Mouse (Mus musculus) forebrain, embryonic 11.5 days (tissue): ENCODE results near the gene Klhl8. TPM values are rescaled to one million over a fixed set of nuclear protein-coding genes. Genes with fewer than 3 reads are reported as not detected.

Source experiments
- ATAC-seq: fragments of 200-750 bp; cut with Nextera tagmentation; replicated peaks from 2 replicates; pipeline ENCODE4 v1.8.0; 2017; ENCODE audit warnings: moderate TSS enrichment; ENCODE audit not compliant: low FRiP score
- DNase-seq: peaks from one replicate; pipeline ENCODE4 v3.0.0-alpha.2; 2017; ENCODE audit warnings: low spot score
- H3K27ac ChIP-seq: fragments of 300-500 bp; sonication (generic); 2 replicates; pipeline ENCODE4 v1.5.1; 2014; ENCODE audit warnings: low read depth, low read length
- H3K27me3 ChIP-seq: fragments of 300-500 bp; sonication (generic); 2 replicates; pipeline ENCODE4 v1.6.1; 2014; ENCODE audit warnings: mild to moderate bottlenecking, low read length, mixed read lengths; ENCODE audit not compliant: control insufficient read depth, insufficient read depth
- H3K36me3 ChIP-seq: fragments of 300-500 bp; sonication (generic); 2 replicates; pipeline ENCODE4 v1.6.1; 2014; ENCODE audit warnings: mild to moderate bottlenecking, low read length, moderate library complexity, mixed read lengths; ENCODE audit not compliant: control insufficient read depth, insufficient read depth
- H3K4me1 ChIP-seq: fragments of 300-500 bp; sonication (generic); replicated peaks from 2 replicates; pipeline ENCODE4 v1.6.1; 2014; ENCODE audit warnings: low read length, mixed read lengths; ENCODE audit not compliant: control insufficient read depth, insufficient read depth
- H3K4me2 ChIP-seq: fragments of 300-500 bp; sonication (generic); 2 replicates; pipeline ENCODE4 v1.6.1; 2014; ENCODE audit warnings: low read depth, mild to moderate bottlenecking, low read length, moderate library complexity, mixed read lengths; ENCODE audit not compliant: severe bottlenecking
- H3K4me3 ChIP-seq: fragments of 300-500 bp; sonication (generic); 2 replicates; pipeline ENCODE4 v1.5.1; 2014; ENCODE audit warnings: low read depth, low read length
- H3K9ac ChIP-seq: fragments of 300-500 bp; sonication (generic); 2 replicates; pipeline ENCODE4 v1.6.1; 2014; ENCODE audit warnings: low read length
- H3K9me3 ChIP-seq: fragments of 300-500 bp; sonication (generic); 2 replicates; pipeline ENCODE4 v1.6.1; 2016; ENCODE audit warnings: low read length, mixed read lengths; ENCODE audit not compliant: control insufficient read depth
- WGBS: fragments of 180-500 bp; shearing (Covaris S2); extraction: QIAGEN DNeasy Blood & Tissue Kit; methylation state at CpG from one replicate; pipeline ENCODE4 v1.1.7; 2014; 5-methylcytosine and 5-hydroxymethylcytosine counted together
- polyA plus RNA-seq: library from polyadenylated mRNA; unstranded; fragments of >200 nt; fragmentation: Nextera tagmentation; extraction: Ambion mirVana; gene quantifications from 2 replicates; pipeline ENCODE4 v1.2.1, GENCODE M21; 2014

Gene Klhl8
- polyA plus RNA-seq, 1 experiment from 2014 or later = 12.3 TPM

DNA sequence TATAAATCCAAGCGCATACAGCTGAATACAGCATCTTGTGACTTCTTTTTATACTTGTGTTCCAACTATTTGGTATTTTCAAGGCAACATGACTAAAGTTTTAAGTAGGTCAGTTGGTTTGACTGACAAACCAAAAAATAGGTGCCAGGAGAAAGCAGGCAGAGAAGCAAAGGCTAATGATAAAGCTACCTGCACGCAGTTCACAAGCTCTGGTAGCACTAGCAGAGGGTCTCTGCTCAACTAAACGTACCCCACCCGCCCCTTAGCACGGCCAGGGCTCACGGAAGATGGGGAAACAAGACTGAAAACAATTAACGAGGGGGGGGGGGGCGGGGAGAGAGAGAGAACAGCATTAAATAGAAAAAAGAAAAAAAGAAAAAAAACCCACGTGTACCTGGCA, 903 bp downstream of the Klhl8 start:
- Histone ChIP-seq H3K4me2 (peak overlapping the region; percentile 87), H3K9me3 (no peaks in the 10 kb centered on the region), H3K36me3 (no peaks in the 10 kb centered on the region), H3K4me1 (peaks cover 3% of the 10 kb centered on the region; the same call in 1 of the 2 replicates), H3K27ac (no peak overlapping the region), H3K9ac (no peak overlapping the region; the same call in 1 of the 2 replicates), H3K4me3 (peak overlapping the region; percentile 60), H3K27me3 (0 out of 2 replicates have a peak, but pooled peaks cover 2% of the 10 kb centered on the region)
- DNase-seq (no peak), ATAC-seq (no peak)
- 15% methylated on average over 8 of the region's 9 CpGs for WGBS

- no peaks in the 10 kb centered on the region for H3K9me3 ChIP-seq
- H3K27me3 ChIP-seq = 0 out of 2 replicates have a peak, but pooled peaks cover 2% of the 10 kb centered on the region
- H3K36me3 ChIP-seq = no peaks in the 10 kb centered on the region
- no peak overlapping the region for H3K27ac ChIP-seq
- H3K4me3 ChIP-seq = no peak overlapping the region
- ATAC-seq (no peak), DNase-seq (no peak)
- 80% methylated on average over 3 of the region's 3 CpGs for WGBS
- H3K9ac ChIP-seq = no peak overlapping the region
- H3K4me2 ChIP-seq = no peak overlapping the region
- peaks cover 3% of the 10 kb centered on the region; the same call in 1 of the 2 replicates for H3K4me1 ChIP-seq
Observed at GRCm38 (mm10) chr5:103909466-103909865, 1.6 kb downstream of the Klhl8 start.

DNA sequence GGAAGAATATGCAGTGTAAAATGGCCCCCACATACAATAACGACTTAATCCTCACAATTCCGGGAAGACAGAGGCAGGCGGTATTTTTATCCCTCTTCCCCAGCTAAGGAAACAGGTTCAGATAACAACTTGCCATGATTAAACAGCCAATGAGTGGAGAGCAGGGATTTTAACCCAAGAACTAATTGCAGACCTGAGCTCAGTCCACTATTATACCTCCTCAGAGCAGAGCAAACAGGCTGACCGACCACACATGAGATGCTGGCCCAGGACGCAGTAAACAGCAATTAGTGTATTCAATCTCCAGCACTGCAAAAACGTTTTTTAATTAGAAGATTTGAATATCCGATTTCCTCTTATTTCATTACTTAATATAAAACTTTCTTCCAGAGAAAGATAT, 2.2 kb downstream of the Klhl8 start:
- Histone ChIP-seq H3K4me1 (peaks cover 3% of the 10 kb centered on the region; the same call in 1 of the 2 replicates), H3K4me2 (no peak overlapping the region), H3K4me3 (no peak overlapping the region), H3K27ac (no peak overlapping the region), H3K9ac (no peak overlapping the region), H3K9me3 (no peaks in the 10 kb centered on the region), H3K27me3 (0 out of 2 replicates have a peak, but pooled peaks cover 2% of the 10 kb centered on the region), H3K36me3 (no peaks in the 10 kb centered on the region)
- ATAC-seq (no peak), DNase-seq (no peak)
- 35% methylated on average over 7 of the region's 7 CpGs for WGBS

GRCm38 (mm10) chr5:103907844-103908243, 3.2 kb downstream of the Klhl8 start:
- H3K9me3 ChIP-seq = no peaks in the 10 kb centered on the region
- ATAC-seq = no peak
- H3K27ac ChIP-seq = no peak overlapping the region
- WGBS = 89% methylated on average over 4 of the region's 4 CpGs
- peaks cover 3% of the 10 kb centered on the region; the same call in 1 of the 2 replicates for H3K4me1 ChIP-seq
- 0 out of 2 replicates have a peak, but pooled peaks cover 2% of the 10 kb centered on the region for H3K27me3 ChIP-seq
- H3K4me2 ChIP-seq = no peak overlapping the region
- no peak overlapping the region for H3K9ac ChIP-seq
- no peak for DNase-seq
- no peaks in the 10 kb centered on the region for H3K36me3 ChIP-seq
- H3K4me3 ChIP-seq = no peak overlapping the region

- H3K9me3 ChIP-seq = no peaks in the 10 kb centered on the region
- H3K27me3 ChIP-seq = 0 out of 2 replicates have a peak, but pooled peaks cover 2% of the 10 kb centered on the region
- no peak overlapping the region for H3K9ac ChIP-seq
- ATAC-seq (no peak), DNase-seq (no peak)
- H3K4me3 ChIP-seq = no peak overlapping the region
- no peak overlapping the region for H3K27ac ChIP-seq
- WGBS = 94% methylated on average over 6 of the region's 6 CpGs
- no peaks in the 10 kb centered on the region for H3K36me3 ChIP-seq
- H3K4me2 ChIP-seq = no peak overlapping the region
- H3K4me1 ChIP-seq = peaks cover 3% of the 10 kb centered on the region; the same call in 1 of the 2 replicates
Observed at GRCm38 (mm10) chr5:103906173-103906572, 4.9 kb downstream of the Klhl8 start.

GRCm38 (mm10) chr5:103898310-103898709, 12.7 kb downstream of the Klhl8 start:
- 13% methylated on average over 1 of the region's 1 CpGs for WGBS
- no peak overlapping the region for H3K27ac ChIP-seq

DNA sequence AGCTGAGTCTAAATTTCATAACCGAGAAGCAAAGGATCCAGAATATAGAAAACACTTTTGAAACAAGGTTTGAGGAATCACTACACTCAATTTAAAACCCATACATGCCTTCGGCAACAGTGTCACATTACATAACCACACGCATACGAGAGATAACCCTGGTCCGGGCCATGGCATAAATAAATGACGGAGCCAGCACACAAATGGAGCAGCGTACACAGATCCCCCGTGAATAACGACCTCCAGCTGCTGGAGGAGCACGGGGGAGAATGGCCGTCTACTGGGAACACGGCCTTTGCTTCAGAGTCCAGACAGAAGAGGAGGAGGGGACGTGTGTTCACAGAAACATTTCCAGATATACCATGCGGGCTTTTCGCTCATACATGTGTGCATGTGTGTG, 21.3 kb downstream of the Klhl8 start:
- no peak overlapping the region for H3K9ac ChIP-seq
- DNase-seq = no peak
- WGBS = 81% methylated on average over 15 of the region's 15 CpGs
- no peaks in the 10 kb centered on the region for H3K9me3 ChIP-seq
- H3K4me3 ChIP-seq = no peak overlapping the region
- no peaks in the 10 kb centered on the region for H3K36me3 ChIP-seq
- no peak overlapping the region for H3K4me2 ChIP-seq
- no peak overlapping the region for H3K27ac ChIP-seq
- H3K27me3 ChIP-seq = no peaks in the 10 kb centered on the region
- no peaks in the 10 kb centered on the region for H3K4me1 ChIP-seq
- ATAC-seq = no peak

More at GRCm38 (mm10) chr5:103898310-103898709, 12.7 kb downstream of the Klhl8 start:
- no peaks in the 10 kb centered on the region for H3K9me3 ChIP-seq
- H3K4me2 ChIP-seq = no peak overlapping the region
- no peak overlapping the region for H3K4me3 ChIP-seq
- peaks cover 2% of the 10 kb centered on the region; the same call in 1 of the 2 replicates for H3K4me1 ChIP-seq
- DNase-seq (no peak), ATAC-seq (no peak)
- H3K36me3 ChIP-seq = no peaks in the 10 kb centered on the region
- H3K27me3 ChIP-seq = no peaks in the 10 kb centered on the region
- H3K9ac ChIP-seq = no peak overlapping the region

- DNase-seq (no peak), ATAC-seq (no peak)
- Histone ChIP-seq H3K4me2 (no peak overlapping the region), H3K36me3 (no peaks in the 10 kb centered on the region), H3K9me3 (no peaks in the 10 kb centered on the region), H3K9ac (no peak overlapping the region), H3K27ac (no peak overlapping the region), H3K4me1 (no peaks in the 10 kb centered on the region), H3K27me3 (no peaks in the 10 kb centered on the region), H3K4me3 (no peak overlapping the region)
- WGBS = 94% methylated on average over 4 of the region's 4 CpGs
Observed at GRCm38 (mm10) chr5:103863759-103864158, 47.3 kb downstream of the Klhl8 start.

- ATAC-seq = no peak
Observed at GRCm38 (mm10) chr5:103860622-103861021, 50.4 kb downstream of the Klhl8 start.

More at GRCm38 (mm10) chr5:103860622-103861021, 50.4 kb downstream of the Klhl8 start:
- 93% methylated on average over 11 of the region's 11 CpGs for WGBS
- no peaks in the 10 kb centered on the region for H3K27me3 ChIP-seq
- no peaks in the 10 kb centered on the region for H3K9me3 ChIP-seq
- no peaks in the 10 kb centered on the region for H3K36me3 ChIP-seq
- H3K4me3 ChIP-seq = no peak overlapping the region
- no peak overlapping the region for H3K4me2 ChIP-seq
- H3K4me1 ChIP-seq = no peaks in the 10 kb centered on the region
- peak; percentile 39 for DNase-seq
- no peak overlapping the region for H3K27ac ChIP-seq
- no peak overlapping the region for H3K9ac ChIP-seq
